Mouse (Mus musculus) hindbrain, embryonic 11.5 days (tissue): ENCODE measurements around the gene Orc5. TPM values are rescaled to one million over a fixed set of nuclear protein-coding genes. Genes with fewer than 3 reads are reported as not detected.
"Not testable (repeated sequence)": the region's sequence is repeated elsewhere in the genome, so short reads cannot be mapped to it uniquely, and the experiment has no call there.

ENCODE experiments used
- ATAC-seq: fragments of 200-750 bp; cut with Nextera tagmentation; 2 replicates; pipeline ENCODE4 v1.8.0; 2017; ENCODE audit warnings: mild to moderate bottlenecking, moderate TSS enrichment, moderate library complexity; ENCODE audit not compliant: low FRiP score
- DNase-seq: peaks from one replicate; pipeline ENCODE4 v3.0.0-alpha.2; 2015; ENCODE audit warnings: low spot score
- H3K27ac ChIP-seq: fragments of 300-500 bp; sonication (generic); 2 replicates; pipeline ENCODE4 v1.5.1; 2014; ENCODE audit warnings: mild to moderate bottlenecking, low read depth, low read length
- H3K27me3 ChIP-seq: fragments of 300-500 bp; sonication (generic); 2 replicates; pipeline ENCODE4 v1.6.1; 2014; ENCODE audit warnings: mild to moderate bottlenecking, low read length, moderate library complexity, mixed read lengths; ENCODE audit not compliant: control insufficient read depth, insufficient read depth
- H3K36me3 ChIP-seq: fragments of 300-500 bp; sonication (generic); 2 replicates; pipeline ENCODE4 v1.6.1; 2014; ENCODE audit warnings: mild to moderate bottlenecking, low read length, moderate library complexity, mixed read lengths; ENCODE audit not compliant: control insufficient read depth, insufficient read depth
- H3K4me1 ChIP-seq: fragments of 300-500 bp; sonication (generic); replicated peaks from 2 replicates; pipeline ENCODE4 v1.6.1; 2014; ENCODE audit warnings: low read length, mixed read lengths; ENCODE audit not compliant: control insufficient read depth, insufficient read depth
- H3K4me2 ChIP-seq: fragments of 300-500 bp; sonication (generic); replicated peaks from 2 replicates; pipeline ENCODE4 v1.6.1; 2014; ENCODE audit warnings: mild to moderate bottlenecking, low read depth, low read length
- H3K4me3 ChIP-seq: fragments of 300-500 bp; sonication (generic); 2 replicates; pipeline ENCODE4 v1.5.1; 2014; ENCODE audit warnings: low read depth, low read length
- H3K9ac ChIP-seq: fragments of 300-500 bp; sonication (generic); 2 replicates; pipeline ENCODE4 v1.6.1; 2014; ENCODE audit warnings: low read depth, low read length
- H3K9me3 ChIP-seq: fragments of 300-500 bp; sonication (generic); 2 replicates; pipeline ENCODE4 v1.6.1; 2016; ENCODE audit warnings: low read length; ENCODE audit not compliant: control insufficient read depth
- WGBS: fragments of 180-500 bp; shearing (Covaris S2); extraction: QIAGEN DNeasy Blood & Tissue Kit; methylation state at CpG from one replicate; pipeline ENCODE4 v1.1.7; 2014; 5-methylcytosine and 5-hydroxymethylcytosine counted together
- polyA plus RNA-seq: library from polyadenylated mRNA; unstranded; fragments of >200 nt; fragmentation: Nextera tagmentation; extraction: Ambion mirVana; gene quantifications from 2 replicates; pipeline ENCODE4 v1.2.1, GENCODE M21; 2014

Orc5 gene
- polyA plus RNA-seq, 1 experiment from 2014 or later: 48.2 TPM

GRCm38 (mm10) chr5:22515745-22516144 is 34.5 kb downstream of the Orc5 start:
- ATAC-seq, H3K36me3 ChIP-seq, H3K27ac ChIP-seq, H3K9ac ChIP-seq, H3K4me2 ChIP-seq, H3K4me1 ChIP-seq, H3K27me3 ChIP-seq, H3K4me3 ChIP-seq, H3K9me3 ChIP-seq: not testable (repeated sequence)
- WGBS: 91% methylated on average over 4 of the region's 4 CpGs
- peak; percentile 16 for DNase-seq

GRCm38 (mm10) chr5:22514231-22514630 is 36.0 kb downstream of the Orc5 start:
- not testable (repeated sequence) for H3K9ac ChIP-seq, ATAC-seq, H3K9me3 ChIP-seq, H3K4me3 ChIP-seq, H3K27ac ChIP-seq, DNase-seq, H3K4me1 ChIP-seq, H3K4me2 ChIP-seq, H3K36me3 ChIP-seq, H3K27me3 ChIP-seq
- no CpG with 5 or more reads among the region's 7 CpGs for WGBS

- not testable (repeated sequence) for DNase-seq, H3K4me1 ChIP-seq, H3K9ac ChIP-seq, H3K4me3 ChIP-seq, ATAC-seq, H3K36me3 ChIP-seq, H3K27me3 ChIP-seq, H3K9me3 ChIP-seq, H3K27ac ChIP-seq, H3K4me2 ChIP-seq
- no CpG with 5 or more reads among the region's 5 CpGs for WGBS
Measured at GRCm38 (mm10) chr5:22512579-22512978, 37.6 kb downstream of the Orc5 start.

- ATAC-seq (no peak), DNase-seq (peak; percentile 43)
- no peak overlapping the region for H3K4me2 ChIP-seq
- H3K9ac ChIP-seq: no peak overlapping the region
- no peak overlapping the region for H3K4me3 ChIP-seq
- H3K4me1 ChIP-seq: no peaks in the 10 kb centered on the region
- H3K9me3 ChIP-seq: no peaks in the 10 kb centered on the region
- no peaks in the 10 kb centered on the region for H3K36me3 ChIP-seq
- no peak overlapping the region for H3K27ac ChIP-seq
- 83% methylated on average over 8 of the region's 8 CpGs for WGBS
- H3K27me3 ChIP-seq: no peaks in the 10 kb centered on the region
Measured at GRCm38 (mm10) chr5:22511824-22512223, 38.4 kb downstream of the Orc5 start.

- no peak overlapping the region for H3K4me3 ChIP-seq
- H3K9ac ChIP-seq: no peak overlapping the region
- no peaks in the 10 kb centered on the region for H3K4me1 ChIP-seq
- no peak for ATAC-seq
- no peak overlapping the region for H3K4me2 ChIP-seq
- no peak overlapping the region for H3K27ac ChIP-seq
- H3K9me3 ChIP-seq: no peaks in the 10 kb centered on the region
- 94% methylated on average over 5 of the region's 5 CpGs for WGBS
- H3K36me3 ChIP-seq: no peaks in the 10 kb centered on the region
- DNase-seq: no peak
- no peaks in the 10 kb centered on the region for H3K27me3 ChIP-seq
Measured at GRCm38 (mm10) chr5:22508560-22508959, 41.7 kb downstream of the Orc5 start.

GRCm38 (mm10) chr5:22499437-22499836 is 50.8 kb downstream of the Orc5 start:
- Histone ChIP-seq H3K9ac (no peak overlapping the region), H3K27me3 (no peaks in the 10 kb centered on the region), H3K36me3 (no peaks in the 10 kb centered on the region), H3K27ac (no peak overlapping the region), H3K9me3 (no peaks in the 10 kb centered on the region), H3K4me1 (no peaks in the 10 kb centered on the region), H3K4me3 (no peak overlapping the region), H3K4me2 (no peak overlapping the region)
- DNase-seq: no peak
- WGBS: 93% methylated on average over 5 of the region's 5 CpGs
- ATAC-seq: no peak

GRCm38 (mm10) chr5:22491088-22491487 is 59.1 kb downstream of the Orc5 start:
- Histone ChIP-seq H3K4me3 (no peak overlapping the region), H3K9ac (no peak overlapping the region), H3K27me3 (no peaks in the 10 kb centered on the region), H3K36me3 (no peaks in the 10 kb centered on the region), H3K4me2 (no peak overlapping the region), H3K9me3 (no peaks in the 10 kb centered on the region), H3K4me1 (no peaks in the 10 kb centered on the region), H3K27ac (no peak overlapping the region)
- ATAC-seq: no peak
- no peak for DNase-seq

GRCm38 (mm10) chr5:22489091-22489490 is 61.1 kb downstream of the Orc5 start:
- H3K4me2 ChIP-seq: no peak overlapping the region
- no peaks in the 10 kb centered on the region for H3K27me3 ChIP-seq
- no peaks in the 10 kb centered on the region for H3K36me3 ChIP-seq
- no peak overlapping the region for H3K4me3 ChIP-seq
- H3K9ac ChIP-seq: no peak overlapping the region
- 73% methylated on average over 4 of the region's 4 CpGs for WGBS
- H3K9me3 ChIP-seq: no peaks in the 10 kb centered on the region
- DNase-seq: peak; percentile 18
- no peak for ATAC-seq
- H3K4me1 ChIP-seq: no peaks in the 10 kb centered on the region
- no peak overlapping the region for H3K27ac ChIP-seq

- no peak for DNase-seq
Measured at GRCm38 (mm10) chr5:22486601-22487206, 63.5 kb downstream of the Orc5 start.

More at GRCm38 (mm10) chr5:22486601-22487206, 63.5 kb downstream of the Orc5 start:
- H3K4me3 ChIP-seq: no peak overlapping the region
- no peak overlapping the region for H3K9ac ChIP-seq
- no peak overlapping the region for H3K4me2 ChIP-seq
- H3K27me3 ChIP-seq: no peaks in the 10 kb centered on the region
- 68% methylated on average over 6 of the region's 6 CpGs for WGBS
- no peaks in the 10 kb centered on the region for H3K4me1 ChIP-seq
- no peak overlapping the region for H3K27ac ChIP-seq
- no peaks in the 10 kb centered on the region for H3K36me3 ChIP-seq
- no peak for ATAC-seq
- no peaks in the 10 kb centered on the region for H3K9me3 ChIP-seq
